Mouse (Mus musculus) G1E-ER4 (cell line): Measurements from ENCODE around the gene 4921511M17Rik. TPM values are rescaled to one million over a fixed set of nuclear protein-coding genes. Genes with fewer than 3 reads are reported as not detected.
"Not testable (repeated sequence)": the region's sequence is repeated elsewhere in the genome, so short reads cannot be mapped to it uniquely, and the experiment has no call there.

ENCODE experiments used
- GATA1 ChIP-seq: IDR thresholded peaks from one replicate; pipeline ENCODE4 v1.8.0; 2012; ENCODE audit warnings: low read length, inconsistent platforms
- polyA plus RNA-seq: library from polyadenylated mRNA; stranded (reverse); fragments of >175 nt; gene quantifications from 2 replicates; pipeline ENCODE4 v1.2.3, GENCODE M21; 2012

4921511M17Rik gene
- polyA plus RNA-seq, result not detected in 2 replicates

DNA sequence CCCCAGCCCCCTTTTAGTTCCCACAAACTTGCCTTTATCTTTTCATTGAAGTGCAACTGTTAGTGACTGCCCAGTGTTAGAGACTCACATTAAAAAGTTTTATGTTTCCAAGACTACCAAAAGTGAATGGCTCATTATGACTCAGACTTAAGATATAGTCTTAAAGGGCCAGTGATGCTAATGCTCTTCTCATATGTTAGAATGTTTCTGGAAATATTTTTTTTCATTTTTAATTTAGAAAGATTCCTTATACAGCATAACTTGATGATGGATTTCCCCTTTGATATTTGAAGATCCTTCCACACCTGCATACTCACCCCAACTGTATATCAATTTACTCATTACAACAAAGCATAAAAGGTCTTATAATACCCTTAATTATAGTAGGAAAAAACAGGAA is at the start of gene 4921511M17Rik:
4921511M17Rik (minus strand) TSS at position 101 of the 400 bp plus-strand sequence.
- TF ChIP-seq GATA1, result not testable (repeated sequence)

GRCm38 (mm10) chrX:154054939-154055338 is 21.3 kb upstream of the 4921511M17Rik start, which contains the start of gene Gm10057:
TSS of gene Gm10057 (minus strand) at chrX:154055039.
- not testable (repeated sequence) for TF ChIP-seq GATA1

DNA sequence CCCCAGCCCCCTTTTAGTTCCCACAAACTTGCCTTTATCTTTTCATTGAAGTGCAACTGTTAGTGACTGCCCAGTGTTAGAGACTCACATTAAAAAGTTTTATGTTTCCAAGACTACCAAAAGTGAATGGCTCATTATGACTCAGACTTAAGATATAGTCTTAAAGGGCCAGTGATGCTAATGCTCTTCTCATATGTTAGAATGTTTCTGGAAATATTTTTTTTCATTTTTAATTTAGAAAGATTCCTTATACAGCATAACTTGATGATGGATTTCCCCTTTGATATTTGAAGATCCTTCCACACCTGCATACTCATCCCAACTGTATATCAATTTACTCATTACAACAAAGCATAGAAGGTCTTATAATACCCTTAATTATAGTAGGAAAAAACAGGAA is 21.1 kb downstream of the 4921511M17Rik start, which contains the start of gene Samt1:
Samt1 (minus strand) TSS at position 101 of the 400 bp plus-strand sequence.
- not testable (repeated sequence) for TF ChIP-seq GATA1

GRCm38 (mm10) chrX:153974450-153974849 is 59.2 kb downstream of the 4921511M17Rik start:
- TF ChIP-seq GATA1, result no peak

Other genes with a start within 250 kb of the 4921511M17Rik start
- not detected in 2 replicates for gene Spin2c, start 201.6 kb downstream of the 4921511M17Rik start, polyA plus RNA-seq
- gene Samt1, start 21.2 kb downstream of the 4921511M17Rik start, polyA plus RNA-seq, result not detected in 2 replicates
- not detected in 2 replicates for gene Gm10057, start 21.2 kb upstream of the 4921511M17Rik start, polyA plus RNA-seq
- gene Gm15140, start 86.9 kb upstream of the 4921511M17Rik start, polyA plus RNA-seq, result not detected in 2 replicates